Mouse (Mus musculus) forebrain, embryonic 11.5 days (tissue): ENCODE measurements around the gene Gab2. TPM values are rescaled to one million over a fixed set of nuclear protein-coding genes. Genes with fewer than 3 reads are reported as not detected.

Source experiments
- polyA plus RNA-seq: library from polyadenylated mRNA; unstranded; fragments of >200 nt; fragmentation: Nextera tagmentation; extraction: Ambion mirVana; gene quantifications from 2 replicates; pipeline ENCODE4 v1.2.1, GENCODE M21; 2014

Gab2 gene
- polyA plus RNA-seq, 1 experiment from 2014 or later, result 8.1 TPM

Other genes with a start within 250 kb of the Gab2 start
- gene Nars2, start 130.1 kb upstream of the Gab2 start, polyA plus RNA-seq, result 28.2 and 29.6 TPM in 2 replicates